Mouse (Mus musculus) thymus, adult 2 months (tissue): ENCODE measurements around the gene Antxr1.

ENCODE experiments used
- CTCF ChIP-seq: fragments of 200-500 bp; IDR thresholded peaks from 2 replicates; pipeline ENCODE4 v1.5.1; 2012; ENCODE audit warnings: mild to moderate bottlenecking, control low read depth, low read length, moderate library complexity, borderline replicate concordance; ENCODE audit not compliant: control insufficient read depth, poor library complexity, insufficient read depth; ENCODE audit errors: extremely low read depth
- POLR2A ChIP-seq: fragments of 200-500 bp; IDR thresholded peaks from 2 replicates; pipeline ENCODE4 v1.6.1; 2012; ENCODE audit warnings: mild to moderate bottlenecking, low read length, control low read depth, moderate library complexity; ENCODE audit not compliant: control insufficient read depth, poor library complexity, insufficient read depth; ENCODE audit errors: extremely low read depth

DNA sequence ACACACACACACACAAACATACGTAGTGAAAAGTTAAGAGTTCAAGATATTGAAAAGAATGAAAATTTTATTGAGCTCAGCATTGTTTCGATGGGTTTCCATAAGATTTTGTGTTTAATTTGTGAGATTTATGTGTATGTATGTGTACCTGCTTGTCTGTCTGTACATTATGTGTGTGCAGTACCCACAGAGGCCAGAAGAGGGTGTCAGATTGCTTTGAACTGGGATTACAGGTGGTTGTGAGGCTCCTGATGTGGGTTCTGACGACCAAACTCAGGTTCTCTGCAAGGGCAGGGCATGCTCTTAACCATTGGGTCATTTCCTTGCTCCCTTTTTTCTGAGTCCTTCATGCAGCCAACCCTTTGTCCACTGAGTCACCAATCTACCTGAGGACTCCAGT, 124.1 kb downstream of the Antxr1 start:
- TF ChIP-seq CTCF (no peak), POLR2A (no peak)
